9 mouse cellular contexts compared by ENCODE assay signal in the genomic region with DNA sequence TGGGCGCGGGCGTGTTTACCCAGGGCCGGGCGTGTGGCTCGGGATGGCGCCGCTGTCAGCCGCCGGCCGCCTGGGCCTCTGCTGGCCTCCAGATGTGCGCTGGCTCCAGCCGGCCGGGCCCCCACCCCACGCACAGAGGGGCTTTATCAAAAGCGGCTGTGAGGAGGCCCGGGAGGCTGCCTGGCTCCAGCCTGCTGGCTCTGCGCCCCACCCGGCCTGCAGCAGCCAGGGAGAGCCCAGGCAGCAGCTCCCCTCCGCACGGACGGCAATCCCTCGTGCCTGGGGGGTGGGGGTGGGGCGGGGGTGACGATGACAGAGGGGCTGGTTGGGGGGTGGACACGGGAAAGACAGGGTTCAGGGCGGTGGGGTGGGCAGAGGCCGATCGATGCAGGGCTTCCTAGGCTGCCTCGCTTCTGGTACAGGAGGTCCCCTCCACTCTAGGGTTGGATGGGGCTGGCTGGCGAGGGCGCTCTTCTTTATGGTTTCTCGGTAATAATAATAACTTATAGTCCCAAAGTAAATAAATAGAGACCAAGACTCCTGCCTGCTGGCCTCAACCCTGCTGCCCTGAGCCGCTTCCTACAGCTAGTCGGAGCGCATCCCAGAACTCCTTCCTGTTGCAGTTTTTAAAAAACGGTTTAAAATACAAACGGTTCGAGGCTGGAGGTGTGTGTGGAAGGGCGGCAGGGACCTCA. TPM values are rescaled to one million over a fixed set of nuclear protein-coding genes. Genes with fewer than 3 reads are reported as not detected.
DNase-seq lines count a peak whose midpoint lies in the region; ATAC-seq lines count a peak whose summit lies in the region.
"Had no signal": no experiment of that assay in that cellular context is flagged by ENCODE, and none has a peak within 500 bp of the region (broad histone marks: within the 10 kb centered on the region; RNA-seq: fewer than 3 reads in every experiment).

No protein-coding gene starts in this region.

- DNase-seq in left cerebral cortex, postnatal 4 days = peak; percentile 46
- DNase-seq in left cerebral cortex, adult 8-10 months (ENCODE audit: low spot score in 2 of 2) = no peak
- peak; percentile 63 for DNase-seq in forebrain, embryonic 10.5 days (ENCODE audit: extremely low spot score, low spot score)
- peak; percentile 74 to 93 for DNase-seq in lung, postnatal 4 days
- DNase-seq in thymus, postnatal 4 days = no peak
- no peak for DNase-seq in thymus, postnatal 0 days (ENCODE audit: low spot score)

- H3K27ac ChIP-seq in forebrain, embryonic 10.5 days = peak overlapping the region; percentile 84
- H3K27ac ChIP-seq in hindbrain, embryonic 13.5 days = no peak overlapping the region
- H3K27ac ChIP-seq: macrophage had no signal

- peaks cover 51% of the 10 kb centered on the region for H3K27me3 ChIP-seq in forebrain, embryonic 10.5 days (ENCODE audit: poor library complexity, severe bottlenecking)
- H3K27me3 ChIP-seq in hindbrain, embryonic 13.5 days = peaks cover 48% of the 10 kb centered on the region

- whole genome bisulfite sequencing in forebrain, embryonic 10.5 days = 28% methylated on average over 40 of the region's 40 CpGs
- WGBS in hindbrain, embryonic 13.5 days = 28% methylated on average over 38 of the region's 40 CpGs

- no peaks in the 10 kb centered on the region for H3K36me3 ChIP-seq in forebrain, embryonic 10.5 days (replicated peaks)
- no peaks in the 10 kb centered on the region for H3K36me3 ChIP-seq in hindbrain, embryonic 13.5 days

- H3K4me3 ChIP-seq in forebrain, embryonic 10.5 days = peak overlapping the region; percentile 38
- H3K4me3 ChIP-seq in hindbrain, embryonic 13.5 days = peak overlapping the region; percentile 11; the same call in 1 of the 2 replicates

- ATAC-seq in hindbrain, embryonic 13.5 days (ENCODE audit: low FRiP score) = no peak
- ATAC-seq in erythroblast, adult 5-6 weeks (replicated peaks; ENCODE audit: low FRiP score, poor library complexity, severe bottlenecking) = no peak

- H3K4me2 ChIP-seq in hindbrain, embryonic 13.5 days = peak overlapping the region; percentile 44

- H3K4me1 ChIP-seq in forebrain, embryonic 10.5 days = peaks cover 64% of the 10 kb centered on the region
- H3K4me1 ChIP-seq in hindbrain, embryonic 13.5 days (replicated peaks) = peaks cover 28% of the 10 kb centered on the region

- no peaks in the 10 kb centered on the region for H3K9me3 ChIP-seq in forebrain, embryonic 10.5 days
- no peaks in the 10 kb centered on the region for H3K9me3 ChIP-seq in hindbrain, embryonic 13.5 days

- intact Hi-C loops in left cerebral cortex, postnatal 4 days (cut with DNase I) = no loop called here

- H3K9ac ChIP-seq in hindbrain, embryonic 13.5 days = peak overlapping the region; percentile 62

RNA-seq across cellular contexts. Expression of a gene that starts 34.3 kb away (rescaled TPM):
- 100 to 1,000 TPM; 217 TPM for total RNA-seq in left cerebral cortex, postnatal 4 days (2021)
- total RNA-seq in left cerebral cortex, adult 8-10 months (2022) = 100 to 1,000 TPM; 257 to 274 (median 265) TPM
- polyA plus RNA-seq in forebrain, embryonic 10.5 days (2016; fragmentation: Nextera tagmentation; extraction: Ambion mirVana) = 414 and 416 TPM in 2 replicates
- polyA plus RNA-seq in hindbrain, embryonic 13.5 days (2015; fragmentation: Nextera tagmentation; extraction: Ambion mirVana) = 310 and 311 TPM in 2 replicates
- polyA plus RNA-seq in thymus, postnatal 0 days (2015; fragmentation: Nextera tagmentation; extraction: Ambion mirVana) = 215 and 236 TPM in 2 replicates
- total RNA-seq in erythroblast, adult 5-6 weeks (2015; ENCODE audit: low replicate concordance) = 134 and 176 TPM in 2 replicates
- total RNA-seq in erythroblast, adult 5-6 weeks (2017; ENCODE audit: low replicate concordance) = 150 and 202 TPM in 2 replicates

RNA-seq across cellular contexts. Expression of a gene that starts 59.6 kb away (rescaled TPM):
- total RNA-seq in left cerebral cortex, postnatal 4 days (2021) = 1 to 10 TPM; 1.1 to 1.3 TPM
- total RNA-seq in left cerebral cortex, adult 8-10 months (2022) = under 1 TPM; 0.48 to 0.93 (median 0.70) TPM
- 40.4 and 46.9 TPM in 2 replicates for polyA plus RNA-seq in forebrain, embryonic 10.5 days (2016; fragmentation: Nextera tagmentation; extraction: Ambion mirVana)
- 7.5 and 7.9 TPM in 2 replicates for polyA plus RNA-seq in hindbrain, embryonic 13.5 days (2015; fragmentation: Nextera tagmentation; extraction: Ambion mirVana)
- polyA plus RNA-seq in thymus, postnatal 0 days (2015; fragmentation: Nextera tagmentation; extraction: Ambion mirVana) = 2.6 and 3.6 TPM in 2 replicates
- total RNA-seq in erythroblast, adult 5-6 weeks (2015; ENCODE audit: low replicate concordance) = not detected in 2 replicates
- total RNA-seq in erythroblast, adult 5-6 weeks (2017; ENCODE audit: low replicate concordance) = 0.70 TPM in 1 of 2 replicates, not detected in the other
- polyA plus RNA-seq: macrophage had no signal

Comparison
In these comparisons a context has a peak if more than half of its experiments do, and no peak if none do; other contexts are left out.
1. DNase-seq: peak in left cerebral cortex, postnatal 4 days (single experiment), forebrain, embryonic 10.5 days (single experiment) and lung, postnatal 4 days (2 of 2); none in left cerebral cortex, adult 8-10 months (0 of 2), thymus, postnatal 4 days (single experiment) and thymus, postnatal 0 days (single experiment).